Mouse (Mus musculus) thymus, postnatal 36 days (tissue): Measurements from ENCODE around the gene Ubtfl1.
"Not testable (repeated sequence)": the region's sequence is repeated elsewhere in the genome, so short reads cannot be mapped to it uniquely, and the experiment has no call there.

ENCODE experiments used
- DNase-seq, 2 experiments: peaks; one replicate each; pipeline ENCODE4 v3.0.0; 2022; ENCODE audit warnings: mixed read lengths in 2 of 2

Ubtfl1 gene

GRCm38 (mm10) chr9:18404118-18404517 lies at the start of gene Ubtfl1:
TSS of gene Ubtfl1 (plus strand) at chr9:18404418.
- DNase-seq: no peak

GRCm38 (mm10) chr9:18373026-18373425 lies 31.2 kb upstream of the Ubtfl1 start:
- DNase-seq: not testable (repeated sequence)

- DNase-seq: no peak
Measured at GRCm38 (mm10) chr9:18385782-18386181, 18.4 kb upstream of the Ubtfl1 start.

GRCm38 (mm10) chr9:18399629-18400028 lies 4.6 kb upstream of the Ubtfl1 start:
- no peak for DNase-seq

- not testable (repeated sequence) for DNase-seq
Measured at GRCm38 (mm10) chr9:18402895-18403294, 1.3 kb upstream of the Ubtfl1 start, which contains the start of gene Naalad2. TSS of gene Naalad2 (minus strand) at chr9:18402995.

GRCm38 (mm10) chr9:18412371-18412770 lies 8.2 kb downstream of the Ubtfl1 start:
- DNase-seq: not testable (repeated sequence)

GRCm38 (mm10) chr9:18430354-18430753 lies 26.1 kb downstream of the Ubtfl1 start, which contains the start of gene Mbd3l2:
TSS of gene Mbd3l2 (plus strand) at chr9:18430654.
- DNase-seq: no peak

- DNase-seq: no peak
Measured at GRCm38 (mm10) chr9:18431687-18432086, 27.5 kb downstream of the Ubtfl1 start.

- DNase-seq: no peak
Measured at GRCm38 (mm10) chr9:18456520-18456919, 52.3 kb downstream of the Ubtfl1 start.
